Mouse (Mus musculus): ENCODE measurements at regions not wholly inside any gene's neighbourhood (a gene's known extent, or its start where the extent isn't known, plus 50 kb on each side); places are given as distances from the start of the nearest gene placed in this dataset.

- no peak for TF ChIP-seq CTCF (IDR thresholded peaks at IDR 0.05)
- no peak overlapping the region for H3K9ac ChIP-seq (replicated peaks; ENCODE audit: low read length, poor library complexity, severe bottlenecking)
- H3K9me3 ChIP-seq (ENCODE audit: low read length), result no peaks in the 10 kb centered on the region
- no peaks in the 10 kb centered on the region for H3K27me3 ChIP-seq (ENCODE audit: insufficient read depth, low read length)
- no peak overlapping the region for H3K4me3 ChIP-seq (ENCODE audit: low read depth, low read length)
- no peaks in the 10 kb centered on the region for H3K4me1 ChIP-seq (ENCODE audit: insufficient read depth, low read length)
- no peak for ATAC-seq (ENCODE audit: low FRiP score)
- no peak for DNase-seq (ENCODE audit: low spot score)
- H3K27ac ChIP-seq (ENCODE audit: low read depth, low read length), result no peak overlapping the region
- H3K4me2 ChIP-seq (ENCODE audit: low read depth, low read length, poor library complexity, severe bottlenecking), result no peak overlapping the region
- H3K36me3 ChIP-seq (ENCODE audit: insufficient read depth, low read length), result no peaks in the 10 kb centered on the region
These were observed 400.0 kb upstream of the Mmadhc start for GRCm38 (mm10) chr2:50696575-50696974.

GRCm38 (mm10) chr2:50694849-50695248 is 398.2 kb upstream of the Mmadhc start:
- H3K36me3 ChIP-seq (ENCODE audit: insufficient read depth, low read length), result no peaks in the 10 kb centered on the region
- no peak overlapping the region for H3K9ac ChIP-seq (replicated peaks; ENCODE audit: low read length, poor library complexity, severe bottlenecking)
- DNase-seq (ENCODE audit: low spot score) (peak; percentile 84), ATAC-seq (ENCODE audit: low FRiP score) (no peak; the same call in 1 of the 2 replicates)
- TF ChIP-seq CTCF (IDR thresholded peaks at IDR 0.05), result no peak
- 41% methylated on average over 2 of the region's 2 CpGs for WGBS
- H3K4me1 ChIP-seq (ENCODE audit: insufficient read depth, low read length), result no peaks in the 10 kb centered on the region
- H3K27me3 ChIP-seq (ENCODE audit: insufficient read depth, low read length), result no peaks in the 10 kb centered on the region
- H3K9me3 ChIP-seq (ENCODE audit: low read length), result no peaks in the 10 kb centered on the region
- H3K4me2 ChIP-seq (ENCODE audit: low read depth, low read length, poor library complexity, severe bottlenecking), result no peak overlapping the region
- no peak overlapping the region for H3K4me3 ChIP-seq (ENCODE audit: low read depth, low read length)
- H3K27ac ChIP-seq (ENCODE audit: low read depth, low read length), result no peak overlapping the region

DNA sequence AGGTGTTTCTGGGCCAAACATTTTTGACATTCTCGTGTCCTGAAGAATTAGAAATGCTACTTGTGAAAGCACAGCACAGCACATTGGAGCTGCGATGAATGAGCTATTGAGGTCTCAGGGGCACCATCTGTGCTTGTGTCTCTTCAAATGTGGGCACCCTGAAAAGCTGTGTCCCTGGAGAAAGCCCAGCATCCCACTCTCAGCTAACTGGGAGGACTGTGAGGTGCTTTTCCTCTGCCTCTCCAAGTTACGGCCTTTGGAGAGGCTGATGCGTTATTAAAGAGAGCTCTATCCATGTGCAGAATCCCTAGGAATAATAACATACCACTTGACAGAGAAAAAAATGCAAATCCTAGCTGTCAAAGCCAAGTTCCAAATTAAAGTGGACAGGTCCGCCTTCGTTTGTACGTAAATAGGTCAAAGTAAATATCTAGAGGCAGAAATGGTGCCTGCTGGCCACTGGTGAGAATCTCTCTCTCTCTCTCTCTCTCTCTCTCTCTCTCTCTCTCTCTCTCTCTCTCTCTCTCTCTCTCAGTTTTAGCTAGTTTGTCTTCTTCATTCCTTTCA is 397.3 kb upstream of the Mmadhc start:
- Histone ChIP-seq H3K27me3 (ENCODE audit: insufficient read depth, low read length) (no peaks in the 10 kb centered on the region), H3K27ac (ENCODE audit: low read depth, low read length) (no peak overlapping the region), H3K4me3 (ENCODE audit: low read depth, low read length) (no peak overlapping the region), H3K36me3 (ENCODE audit: insufficient read depth, low read length) (no peaks in the 10 kb centered on the region), H3K9me3 (ENCODE audit: low read length) (no peaks in the 10 kb centered on the region), H3K9ac (replicated peaks; ENCODE audit: low read length, poor library complexity, severe bottlenecking) (no peak overlapping the region), H3K4me2 (ENCODE audit: low read depth, low read length, poor library complexity, severe bottlenecking) (no peak overlapping the region), H3K4me1 (ENCODE audit: insufficient read depth, low read length) (no peaks in the 10 kb centered on the region)
- 34% methylated on average over 7 of the region's 7 CpGs for WGBS
- DNase-seq (ENCODE audit: low spot score) (no peak), ATAC-seq (ENCODE audit: low FRiP score) (no peak)
- no peak for TF ChIP-seq CTCF (IDR thresholded peaks at IDR 0.05)

DNA sequence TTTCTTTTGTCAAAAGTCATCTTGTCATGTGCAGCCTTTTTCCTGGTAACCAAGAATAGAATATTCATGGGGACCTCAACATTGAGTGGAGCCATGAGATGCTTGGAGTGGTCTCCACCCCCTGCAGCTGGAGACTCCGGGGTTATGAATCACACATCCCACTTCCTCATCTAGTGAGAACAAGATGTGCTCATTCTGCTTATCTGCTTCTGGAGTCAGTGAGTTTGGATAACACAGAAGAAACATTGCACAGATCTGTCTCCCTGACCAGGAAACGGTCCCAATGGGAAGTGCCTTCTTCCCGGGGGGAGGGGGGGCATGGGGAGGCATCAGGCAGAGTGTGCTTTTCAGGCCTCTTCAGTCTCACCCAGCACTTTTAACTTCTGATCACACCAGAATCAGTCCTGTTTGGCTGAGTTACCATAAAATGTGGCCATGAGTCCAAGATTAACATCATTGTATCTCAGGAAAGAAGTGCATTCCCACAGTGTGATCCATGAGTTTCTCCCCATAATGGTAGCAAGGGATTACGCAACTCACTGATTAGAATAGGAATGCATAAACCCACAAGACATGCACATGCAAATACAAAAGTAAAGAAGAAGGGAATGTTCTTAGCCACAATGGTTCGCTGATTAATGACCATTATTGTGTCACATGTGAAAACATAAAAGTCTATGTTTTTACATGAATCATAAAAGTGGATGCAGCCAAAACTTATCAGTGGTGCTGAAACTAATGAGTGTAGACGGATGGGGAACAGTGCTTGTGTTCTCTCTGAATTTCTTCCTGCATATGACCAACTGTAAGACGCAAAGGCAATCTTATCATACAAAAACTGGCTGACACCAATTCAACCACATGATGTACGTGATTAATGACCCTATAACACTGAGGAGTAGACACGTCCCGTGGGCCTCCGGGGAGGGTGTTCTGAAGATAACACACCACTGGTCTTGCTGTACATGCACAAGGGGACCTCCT is 393.8 kb upstream of the Mmadhc start:
- no peak for TF ChIP-seq CTCF (IDR thresholded peaks at IDR 0.05)

GRCm38 (mm10) chr2:50687672-50688151 is 391.1 kb upstream of the Mmadhc start:
- TF ChIP-seq CTCF (IDR thresholded peaks at IDR 0.05), result no peak
- Histone ChIP-seq H3K27me3 (ENCODE audit: insufficient read depth, low read length) (no peaks in the 10 kb centered on the region), H3K9ac (replicated peaks; ENCODE audit: low read length, poor library complexity, severe bottlenecking) (no peak overlapping the region), H3K4me2 (ENCODE audit: low read depth, low read length, poor library complexity, severe bottlenecking) (no peak overlapping the region), H3K4me3 (ENCODE audit: low read depth, low read length) (no peak overlapping the region), H3K9me3 (ENCODE audit: low read length) (no peaks in the 10 kb centered on the region), H3K27ac (ENCODE audit: low read depth, low read length) (no peak overlapping the region), H3K4me1 (ENCODE audit: insufficient read depth, low read length) (no peaks in the 10 kb centered on the region), H3K36me3 (ENCODE audit: insufficient read depth, low read length) (no peaks in the 10 kb centered on the region)
- no peak for ATAC-seq (ENCODE audit: low FRiP score)
- DNase-seq (ENCODE audit: low spot score), result no peak
- 90% methylated on average over 10 of the region's 10 CpGs for WGBS

More for the DNA sequence above, 393.8 kb upstream of the Mmadhc start:
- Histone ChIP-seq H3K4me3 (ENCODE audit: low read depth, low read length) (no peak overlapping the region), H3K9ac (replicated peaks; ENCODE audit: low read length, poor library complexity, severe bottlenecking) (no peak overlapping the region), H3K27me3 (ENCODE audit: insufficient read depth, low read length) (no peaks in the 10 kb centered on the region), H3K4me2 (ENCODE audit: low read depth, low read length, poor library complexity, severe bottlenecking) (no peak overlapping the region), H3K27ac (ENCODE audit: low read depth, low read length) (no peak overlapping the region), H3K9me3 (ENCODE audit: low read length) (no peaks in the 10 kb centered on the region), H3K36me3 (ENCODE audit: insufficient read depth, low read length) (no peaks in the 10 kb centered on the region), H3K4me1 (ENCODE audit: insufficient read depth, low read length) (no peaks in the 10 kb centered on the region)
- ATAC-seq (ENCODE audit: low FRiP score) (no peak), DNase-seq (ENCODE audit: low spot score) (no peak)
- 93% methylated on average over 11 of the region's 11 CpGs for WGBS

- Histone ChIP-seq H3K9ac (replicated peaks; ENCODE audit: low read length, poor library complexity, severe bottlenecking) (no peak overlapping the region), H3K4me3 (ENCODE audit: low read depth, low read length) (no peak overlapping the region), H3K4me2 (ENCODE audit: low read depth, low read length, poor library complexity, severe bottlenecking) (no peak overlapping the region), H3K27me3 (ENCODE audit: insufficient read depth, low read length) (no peaks in the 10 kb centered on the region), H3K9me3 (ENCODE audit: low read length) (no peaks in the 10 kb centered on the region), H3K4me1 (ENCODE audit: insufficient read depth, low read length) (no peaks in the 10 kb centered on the region), H3K36me3 (ENCODE audit: insufficient read depth, low read length) (no peaks in the 10 kb centered on the region), H3K27ac (ENCODE audit: low read depth, low read length) (no peak overlapping the region)
- DNase-seq (ENCODE audit: low spot score), result no peak
- no peak for ATAC-seq (ENCODE audit: low FRiP score)
- TF ChIP-seq CTCF (IDR thresholded peaks at IDR 0.05), result no peak
- 71% methylated on average over 5 of the region's 5 CpGs for WGBS
These were observed 390.6 kb upstream of the Mmadhc start for GRCm38 (mm10) chr2:50687222-50687621.

Measured in midbrain, postnatal 0 days (tissue).